Mouse (Mus musculus): ENCODE results near the gene Dpysl4.

DNA sequence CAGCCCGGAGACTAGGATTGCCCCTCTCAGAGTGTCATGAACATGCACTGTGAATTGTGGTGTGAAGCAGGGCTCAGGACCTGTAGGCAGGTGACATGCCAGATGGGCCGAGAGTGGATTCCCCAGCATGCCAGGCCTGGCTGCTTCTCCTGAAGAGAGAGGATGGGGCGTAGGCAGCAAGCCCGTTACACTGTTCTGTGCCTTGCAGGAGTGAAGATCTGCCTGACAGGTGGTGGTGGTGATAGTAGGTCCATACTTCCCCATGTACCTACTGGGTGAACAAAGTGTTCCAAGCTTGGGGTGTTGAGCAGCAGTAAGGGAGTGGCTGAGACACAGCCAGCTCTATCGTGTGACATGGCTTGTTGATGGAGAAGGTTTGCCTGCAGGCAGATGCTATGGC lies 7.3 kb downstream of the Dpysl4 start:
- no peak for TF ChIP-seq POLR2A (IDR thresholded peaks at IDR 0.05; ENCODE audit: low read depth, low read length)
- no peak for TF ChIP-seq CTCF (IDR thresholded peaks at IDR 0.05; ENCODE audit: extremely low read depth, insufficient read depth, insufficient read length, insufficient replicate concordance)
